Mouse (Mus musculus): Measurements from ENCODE around the gene Idi2. TPM values are rescaled to one million over a fixed set of nuclear protein-coding genes. Genes with fewer than 3 reads are reported as not detected.

The Idi2 gene
- total RNA-seq (2023): not detected

GRCm38 (mm10) chr13:8952563-8952962 lies at the start of gene Idi2:
Gene Idi2, plus strand, starts transcription at chr13:8952863.

GRCm38 (mm10) chr13:8948131-8948530 lies 4.5 kb upstream of the Idi2 start, which contains the start of gene Gm9745:
Gene Gm9745, minus strand, starts transcription at chr13:8948231.

GRCm38 (mm10) chr13:8995990-8996786 lies 43.5 kb downstream of the Idi2 start, which contains the start of gene Gtpbp4:
Gene Gtpbp4, minus strand, starts transcription at chr13:8996083.

Other genes starting within 250 kb of the Idi2 start
- gene Wdr37, start 81.0 kb upstream of the Idi2 start, total RNA-seq (2023): 10 to 100 TPM; 46.7 to 48.9 TPM
- gene Idi1, start 67.4 kb upstream of the Idi2 start, total RNA-seq (2023): 10 to 100 TPM; 13.2 to 13.9 TPM
- gene Gm9745, start 4.6 kb upstream of the Idi2 start, total RNA-seq (2023): not detected
- 10 to 100 TPM; 23.6 to 25.0 TPM for gene Gtpbp4, start 43.2 kb downstream of the Idi2 start, total RNA-seq (2023)
- 100 to 1,000 TPM; 112 to 118 TPM for gene Larp4b, start 141.0 kb downstream of the Idi2 start, total RNA-seq (2023)

Data from neutrophil, adult 83 days (primary cell).